Mouse (Mus musculus): ENCODE results near the gene Map3k19. TPM values are rescaled to one million over a fixed set of nuclear protein-coding genes. Genes with fewer than 3 reads are reported as not detected.

Gene Map3k19
- total and polyA plus RNA-seq, 3 experiments: 0.04 TPM; not detected in 2

GRCm38 (mm10) chr1:127776246-127776645 lies 78.6 kb downstream of the Map3k19 start:
- no peaks in the 10 kb centered on the region for H3K9me3 ChIP-seq (replicated peaks; ENCODE audit: low read length)
- dilution Hi-C loops (cut with MboI; ENCODE audit: extremely low pct_ligation_motif_present, extremely low pct_unique_long_range_greater_than_20kb, low sequenced_read_pairs): no loop called here
- peak overlapping the region; percentile 95 for H3K9ac ChIP-seq (ENCODE audit: insufficient read depth, low read depth)
- H3K27me3 ChIP-seq (replicated peaks): no peaks in the 10 kb centered on the region
- H3K27ac ChIP-seq (ENCODE audit: insufficient read depth, low read depth): no peak overlapping the region
- peaks cover 64% of the 10 kb centered on the region for H3K79me2 ChIP-seq (replicated peaks; ENCODE audit: control insufficient read depth, extremely low read depth, insufficient read depth, poor library complexity, severe bottlenecking)
- in situ Hi-C loops (cut with MboI; ENCODE audit: low pct_ligation_motif_present, low pct_unique_long_range_greater_than_20kb, low sequenced_read_pairs): no loop called here
- peaks cover 0 to 24% of the 10 kb centered on the region in 2 experiments for H3K36me3 ChIP-seq (replicated peaks in 1 of 2; ENCODE audit: control insufficient read depth in 1 of 2, insufficient read depth in 1 of 2, low read length in 1 of 2)
- peak overlapping the region; percentile 41 to 97 (median 75) for H3K4me3 ChIP-seq (replicated peaks in 1 of 3; ENCODE audit: low read depth in 2 of 3, low read length in 2 of 3, poor library complexity in 1 of 3)
- no peak for DNase-seq (ENCODE audit: extremely low read depth)
- H3K4me1 ChIP-seq (ENCODE audit: control insufficient read depth in 1 of 2, insufficient read depth in 2 of 2): peaks cover 8 to 58% of the 10 kb centered on the region in 2 experiments
- no peak for TF ChIP-seq ZNF384 (IDR thresholded peaks at IDR 0.05; ENCODE audit: low read depth, low read length)
- no peak for TF ChIP-seq MYC (IDR thresholded peaks at IDR 0.05; ENCODE audit: low read depth, low read length)
- no peak for TF ChIP-seq RCOR1 (conservative IDR thresholded peaks at IDR 0.05; ENCODE audit: low read depth, low read length)
- TF ChIP-seq NRF1 (IDR thresholded peaks at IDR 0.05; ENCODE audit: low read depth, low read length): no peak
- H3K4me2 ChIP-seq (ENCODE audit: insufficient read depth, low read depth, poor library complexity, severe bottlenecking): peak overlapping the region; percentile 90

GRCm38 (mm10) chr1:127775206-127775720 lies 79.6 kb downstream of the Map3k19 start:
- Histone ChIP-seq H3K27me3 (replicated peaks) (no peaks in the 10 kb centered on the region), H3K79me2 (replicated peaks; ENCODE audit: control insufficient read depth, extremely low read depth, insufficient read depth, poor library complexity, severe bottlenecking) (peaks cover 57% of the 10 kb centered on the region), H3K4me3 (replicated peaks in 1 of 3; ENCODE audit: low read depth in 2 of 3, low read length in 2 of 3, poor library complexity in 1 of 3) (peak overlapping the region; percentile 75 to 97 (median 85)), H3K9me3 (replicated peaks; ENCODE audit: low read length) (no peaks in the 10 kb centered on the region), H3K36me3 (replicated peaks in 1 of 2; ENCODE audit: control insufficient read depth in 1 of 2, insufficient read depth in 1 of 2, low read length in 1 of 2) (peaks cover 0 to 25% of the 10 kb centered on the region in 2 experiments), H3K9ac (ENCODE audit: insufficient read depth, low read depth) (peak overlapping the region; percentile 95), H3K4me2 (ENCODE audit: insufficient read depth, low read depth, poor library complexity, severe bottlenecking) (peak overlapping the region; percentile 100), H3K4me1 (ENCODE audit: control insufficient read depth in 1 of 2, insufficient read depth in 2 of 2) (peaks cover 2 to 49% of the 10 kb centered on the region in 2 experiments; a peak in 2 of 4 replicates), H3K27ac (ENCODE audit: insufficient read depth, low read depth) (no peak overlapping the region)
- dilution Hi-C loops (cut with MboI; ENCODE audit: extremely low pct_ligation_motif_present, extremely low pct_unique_long_range_greater_than_20kb, low sequenced_read_pairs) (no loop called here), in situ Hi-C loops (cut with MboI; ENCODE audit: low pct_ligation_motif_present, low pct_unique_long_range_greater_than_20kb, low sequenced_read_pairs) (no loop called here)
- TF ChIP-seq CHD1 (IDR thresholded peaks at IDR 0.05; ENCODE audit: low read depth, low read length) (0 out of 2 replicates have a peak, but pooled peaks have one; percentile 54), EP300 (IDR thresholded peaks at IDR 0.05; ENCODE audit: low read length) (no peak), TCF12 (IDR thresholded peaks at IDR 0.05; ENCODE audit: low read depth, low read length) (no peak)
- no peak for DNase-seq (ENCODE audit: extremely low read depth)

- TF ChIP-seq NELFE (IDR thresholded peaks at IDR 0.05; ENCODE audit: low read depth, low read length) (no peak), MYC (IDR thresholded peaks at IDR 0.05; ENCODE audit: low read depth, low read length) (peak; percentile 20; the same call in 1 of the 2 replicates), EP300 (IDR thresholded peaks at IDR 0.05; ENCODE audit: low read length) (no peak), JUN (IDR thresholded peaks at IDR 0.05; ENCODE audit: insufficient read depth, low read depth, low read length) (no peak), ELF1 (IDR thresholded peaks at IDR 0.05; ENCODE audit: low read depth, low read length) (no peak), UBTF (IDR thresholded peaks at IDR 0.05; ENCODE audit: low read depth, low read length) (peak; percentile 20; the same call in 1 of the 2 replicates), IRF4 (IDR thresholded peaks at IDR 0.05; ENCODE audit: low read depth, low read length) (0 out of 2 replicates have a peak, but pooled peaks have one; percentile 4)
- peaks cover 0 to 25% of the 10 kb centered on the region in 2 experiments for H3K36me3 ChIP-seq (replicated peaks in 1 of 2; ENCODE audit: control insufficient read depth in 1 of 2, insufficient read depth in 1 of 2, low read length in 1 of 2)
- H3K27ac ChIP-seq (ENCODE audit: insufficient read depth, low read depth): peak overlapping the region; percentile 81
- no peaks in the 10 kb centered on the region for H3K9me3 ChIP-seq (replicated peaks; ENCODE audit: low read length)
- H3K4me1 ChIP-seq (ENCODE audit: control insufficient read depth in 1 of 2, insufficient read depth in 2 of 2): peaks cover 2 to 41% of the 10 kb centered on the region in 2 experiments; a peak in 2 of 4 replicates
- no peaks in the 10 kb centered on the region for H3K27me3 ChIP-seq (replicated peaks)
- H3K4me2 ChIP-seq (ENCODE audit: insufficient read depth, low read depth, poor library complexity, severe bottlenecking): no peak overlapping the region
- peak; percentile 37 for DNase-seq (ENCODE audit: extremely low read depth)
- peak overlapping the region; percentile 95 for H3K9ac ChIP-seq (ENCODE audit: insufficient read depth, low read depth)
- H3K4me3 ChIP-seq (replicated peaks in 1 of 3; ENCODE audit: low read depth in 2 of 3, low read length in 2 of 3, poor library complexity in 1 of 3): peak overlapping the region; percentile 75 to 97 (median 85)
- peaks cover 50% of the 10 kb centered on the region for H3K79me2 ChIP-seq (replicated peaks; ENCODE audit: control insufficient read depth, extremely low read depth, insufficient read depth, poor library complexity, severe bottlenecking)
- dilution Hi-C loops (cut with MboI; ENCODE audit: extremely low pct_ligation_motif_present, extremely low pct_unique_long_range_greater_than_20kb, low sequenced_read_pairs) (no loop called here), in situ Hi-C loops (cut with MboI; ENCODE audit: low pct_ligation_motif_present, low pct_unique_long_range_greater_than_20kb, low sequenced_read_pairs) (loop anchor here (5.0 to 25.0 kb wide), 2 partner anchors 162 to 287 kb away; no protein-coding TSS in a partner anchor)
These were observed 80.3 kb downstream of the Map3k19 start for GRCm38 (mm10) chr1:127774501-127774880.
